Mouse (Mus musculus) cerebellum, adult 11 months (tissue): Measurements from ENCODE around the gene Ldoc1.

ENCODE experiments used
- DNase-seq: peaks from one replicate; pipeline ENCODE4 v3.0.0; 2022

Gene Ldoc1

DNA sequence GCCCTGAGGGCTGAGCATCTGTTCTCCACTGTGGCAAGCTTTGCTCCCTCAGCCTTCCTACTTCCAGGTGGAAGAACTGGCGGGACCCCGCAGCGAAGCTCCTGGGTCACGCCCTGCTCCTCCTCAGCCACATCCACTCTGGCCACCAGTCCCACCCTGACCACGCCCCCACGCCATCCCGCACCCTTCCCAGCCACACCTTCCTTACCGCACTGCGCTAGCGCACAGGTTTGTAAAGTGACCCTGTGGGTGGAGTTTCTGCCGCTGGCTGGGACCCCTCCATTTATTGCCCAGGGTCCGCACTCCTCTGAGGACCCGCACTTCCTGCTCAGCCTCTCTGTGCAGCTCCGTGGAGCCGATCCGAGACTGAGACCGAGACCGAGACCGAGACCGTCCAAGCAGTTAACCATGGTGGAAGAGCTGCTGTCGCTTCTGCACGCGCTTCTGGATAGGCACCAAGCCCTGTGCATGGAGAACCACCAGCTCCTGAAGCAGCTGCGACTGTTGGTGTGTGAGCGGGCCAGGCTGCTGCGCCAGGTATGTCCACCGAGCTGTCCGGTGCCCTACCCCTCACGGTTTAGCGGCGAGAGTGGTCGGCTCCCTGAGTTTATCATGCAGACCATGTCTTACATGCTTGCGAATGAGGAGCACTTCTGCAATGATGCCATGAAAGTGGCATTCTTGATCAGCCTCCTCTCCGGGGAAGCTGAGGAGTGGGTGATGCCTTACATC, at the start of gene Ldoc1:
Ldoc1 (plus strand) TSS at position 196 of the 732 bp plus-strand sequence.
- peak; percentile 59 for DNase-seq

DNA sequence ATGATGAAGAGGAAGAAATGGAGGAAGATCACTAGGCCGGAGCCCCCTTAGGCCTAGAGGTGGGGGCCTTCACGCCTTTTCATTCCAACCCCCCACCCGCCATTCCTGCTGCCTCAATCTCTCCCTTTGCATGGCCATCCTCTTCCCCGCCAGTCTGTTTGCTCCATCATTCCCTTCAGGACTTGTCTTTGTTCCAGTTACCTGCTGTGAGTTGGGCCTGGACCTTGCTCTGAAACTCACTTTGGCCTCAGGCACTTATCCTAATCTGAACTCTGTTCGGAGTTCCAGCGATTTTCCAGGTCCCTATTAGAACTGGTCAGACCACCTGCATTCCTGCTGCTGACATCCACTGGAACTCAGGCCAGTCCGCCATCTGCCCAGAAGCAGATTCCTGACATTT, 834 bp downstream of the Ldoc1 start:
- DNase-seq: peak; percentile 36

DNA sequence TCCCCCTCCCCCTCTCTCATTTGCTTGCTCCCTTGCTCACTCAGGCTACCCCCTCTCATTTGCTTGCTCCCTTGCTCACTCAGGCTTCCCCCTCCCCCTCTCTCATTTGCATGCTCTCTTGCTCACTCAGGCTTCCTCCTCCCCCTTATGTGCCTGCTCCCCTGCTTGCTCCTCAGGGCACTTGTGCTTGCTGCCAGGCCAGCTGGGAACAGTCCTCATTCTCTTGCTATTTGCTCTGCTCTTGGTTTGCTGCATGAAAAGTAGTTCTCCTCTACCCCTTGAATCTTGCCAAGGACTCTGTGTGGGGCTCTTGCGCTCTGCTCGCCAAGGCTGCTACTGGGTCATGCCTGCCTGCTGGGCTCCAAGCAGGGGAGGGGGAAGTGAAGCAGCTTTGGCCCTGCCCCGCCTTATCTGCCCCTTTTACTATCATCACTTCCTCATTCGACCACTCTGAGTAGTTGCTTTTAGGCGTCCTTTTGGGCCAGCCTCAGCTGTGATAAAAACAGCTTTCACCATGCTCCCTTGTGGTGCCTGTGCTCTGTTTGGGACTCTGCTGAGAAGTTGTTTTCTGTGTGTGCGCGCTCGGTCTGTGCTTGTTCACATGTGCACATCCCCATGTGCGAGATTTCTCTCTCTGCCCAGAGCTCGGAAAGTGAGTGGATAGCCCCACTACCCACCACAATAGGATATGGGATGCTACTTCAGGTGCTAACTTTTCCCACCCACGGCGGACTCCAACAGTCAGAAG, 13.2 kb downstream of the Ldoc1 start:
- DNase-seq: peak; percentile 40

DNA sequence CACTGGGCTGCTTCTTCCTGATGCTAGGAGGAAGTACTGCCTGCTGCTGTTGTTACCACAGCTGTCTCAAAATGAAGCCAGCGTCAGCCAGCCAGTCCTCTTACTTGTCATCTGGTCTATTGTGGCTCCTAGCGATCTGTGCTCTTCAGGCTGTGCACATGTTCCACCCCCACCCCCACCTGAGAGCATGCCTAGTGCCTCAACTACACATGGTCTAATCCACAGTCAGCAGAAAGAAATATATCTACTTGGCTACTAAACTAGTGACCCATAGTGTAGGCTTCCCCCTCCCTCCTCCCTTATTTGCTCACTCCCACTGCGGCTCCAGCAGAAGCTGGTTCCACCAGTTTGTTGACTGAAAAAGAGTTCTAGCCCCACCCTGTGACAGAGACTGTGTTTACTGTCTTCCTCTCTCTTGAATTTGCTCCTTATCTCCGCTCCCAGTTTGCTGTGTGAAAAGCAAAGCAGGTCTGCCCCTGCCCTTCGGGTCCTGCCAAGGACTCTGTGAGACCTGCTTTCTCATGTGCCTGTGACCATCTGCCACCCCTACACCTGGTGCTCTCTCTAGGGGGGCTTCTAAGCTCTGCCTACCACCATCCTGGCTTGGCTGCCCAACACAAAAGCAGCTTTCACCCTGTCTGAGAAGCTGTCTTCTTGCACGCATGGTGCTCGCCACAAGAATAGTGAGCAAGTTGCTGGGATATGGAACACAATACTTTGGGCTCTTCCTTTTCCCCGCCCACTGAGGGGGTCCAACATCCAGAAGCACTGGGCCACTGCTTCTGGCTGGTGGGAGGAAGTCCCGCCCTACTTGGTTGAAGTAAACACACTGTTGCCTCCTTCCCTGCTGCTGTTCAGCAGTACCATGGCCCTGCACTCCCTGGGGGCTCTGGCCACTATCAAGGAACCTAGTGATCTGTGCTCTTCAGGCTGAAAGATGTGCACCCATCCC, 14.0 kb downstream of the Ldoc1 start:
- DNase-seq: peak; percentile 31

DNA sequence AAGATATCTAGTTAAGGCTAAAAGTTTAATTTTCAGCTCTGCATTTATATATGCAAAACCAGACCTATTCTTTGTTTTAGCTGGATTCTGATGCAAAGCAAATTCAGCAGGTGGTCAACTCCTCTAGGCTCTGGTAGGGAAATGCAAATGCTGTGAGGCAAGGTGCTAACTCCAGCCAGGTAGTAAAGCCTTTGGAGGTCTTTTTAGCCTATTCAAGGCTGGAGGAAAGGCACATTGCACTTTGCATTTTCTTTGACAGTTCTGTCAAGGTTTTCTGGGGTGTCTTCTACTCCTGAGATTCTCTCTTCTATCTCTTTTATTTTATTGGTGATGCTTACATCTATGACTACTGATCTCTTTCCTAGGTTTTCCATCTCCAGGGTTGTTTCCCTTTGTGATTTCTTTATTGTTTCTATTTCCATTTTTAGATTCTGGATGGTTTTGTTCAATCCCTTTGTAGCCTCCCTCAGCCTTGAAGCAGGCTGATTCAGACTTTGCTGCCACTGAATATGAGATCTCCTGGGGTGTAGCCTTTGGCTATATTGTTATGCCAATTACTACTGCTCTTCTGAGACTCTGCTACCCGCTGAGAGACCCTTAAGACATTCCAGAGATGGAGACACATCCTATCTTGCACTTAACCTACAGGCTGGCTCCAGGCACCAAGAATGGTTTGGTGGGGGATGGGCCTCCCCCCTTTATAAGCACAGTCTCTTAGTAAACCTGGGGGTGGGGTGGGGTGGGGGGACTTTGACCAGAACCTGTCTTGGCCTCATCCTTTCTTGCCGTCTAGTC, 18.4 kb downstream of the Ldoc1 start:
- DNase-seq: no peak
